In the genomic region with DNA sequence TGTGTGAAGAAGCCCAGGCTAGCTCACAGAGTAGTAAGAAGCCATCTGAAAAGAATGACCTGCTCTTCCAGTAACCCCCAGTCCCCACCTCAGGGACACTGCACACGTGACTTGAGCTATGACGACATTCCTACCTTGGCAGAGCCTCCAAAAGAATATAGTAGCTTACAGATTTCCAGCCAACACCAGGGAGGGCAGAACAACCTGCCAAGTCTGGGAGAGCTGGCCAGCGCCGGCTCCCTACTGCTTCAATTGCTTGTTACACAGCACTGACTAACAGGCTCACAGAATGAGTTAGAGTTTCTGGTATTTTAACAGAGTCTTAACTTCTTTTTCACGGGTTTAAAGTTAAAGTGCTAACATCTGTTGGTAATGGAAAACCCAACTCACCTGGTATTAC, we compare ENCODE assay signal across 17 mouse cellular contexts. TPM values are rescaled to one million over a fixed set of nuclear protein-coding genes. Genes with fewer than 3 reads are reported as not detected.
DNase-seq lines count a peak whose midpoint lies in the region; ATAC-seq and TF ChIP-seq lines count a peak whose summit lies in the region.
"Had no signal": no experiment of that assay in that cellular context is flagged by ENCODE, and none has a peak within 500 bp of the region (broad histone marks: within the 10 kb centered on the region; RNA-seq: fewer than 3 reads in every experiment).

No protein-coding gene starts in this region.

- H3K9ac ChIP-seq in embryonic facial prominence, embryonic 14.5 days (ENCODE audit: low read depth, low read length) = no peak overlapping the region
- H3K9ac ChIP-seq in kidney, embryonic 15.5 days = no peak overlapping the region
- no peak overlapping the region for H3K9ac ChIP-seq in stomach, postnatal 0 days (ENCODE audit: low read length)
- H3K9ac ChIP-seq: embryonic facial prominence, embryonic 15.5 days; intestine, embryonic 15.5 days; liver, embryonic 14.5 days had no signal

- no peak overlapping the region for H3K4me2 ChIP-seq in embryonic facial prominence, embryonic 14.5 days (ENCODE audit: low read depth, low read length)
- H3K4me2 ChIP-seq in kidney, embryonic 15.5 days = no peak overlapping the region
- no peak overlapping the region for H3K4me2 ChIP-seq in stomach, postnatal 0 days (replicated peaks; ENCODE audit: low read depth)
- H3K4me2 ChIP-seq: embryonic facial prominence, embryonic 15.5 days; intestine, embryonic 15.5 days had no signal

- no peaks in the 10 kb centered on the region for H3K27me3 ChIP-seq in embryonic facial prominence, embryonic 14.5 days (replicated peaks; ENCODE audit: control insufficient read depth, insufficient read depth, low read length)
- H3K27me3 ChIP-seq in embryonic facial prominence, embryonic 10.5 days (replicated peaks; ENCODE audit: low read depth, poor library complexity, severe bottlenecking) = peaks cover 30% of the 10 kb centered on the region
- no peaks in the 10 kb centered on the region for H3K27me3 ChIP-seq in kidney, embryonic 15.5 days
- no peaks in the 10 kb centered on the region for H3K27me3 ChIP-seq in stomach, postnatal 0 days (ENCODE audit: control insufficient read depth, insufficient read depth, low read length)
- H3K27me3 ChIP-seq: embryonic facial prominence, embryonic 15.5 days; intestine, embryonic 15.5 days had no signal

- no peaks in the 10 kb centered on the region for H3K9me3 ChIP-seq in embryonic facial prominence, embryonic 14.5 days (ENCODE audit: control insufficient read depth, low read length)
- H3K9me3 ChIP-seq in embryonic facial prominence, embryonic 10.5 days = no peaks in the 10 kb centered on the region
- H3K9me3 ChIP-seq in kidney, embryonic 15.5 days (replicated peaks) = no peaks in the 10 kb centered on the region
- no peaks in the 10 kb centered on the region for H3K9me3 ChIP-seq in stomach, postnatal 0 days (ENCODE audit: control insufficient read depth, low read length)
- H3K9me3 ChIP-seq: embryonic facial prominence, embryonic 15.5 days; G1E; hindbrain, embryonic 10.5 days; intestine, embryonic 15.5 days had no signal

- H3K36me3 ChIP-seq in embryonic facial prominence, embryonic 14.5 days (ENCODE audit: control insufficient read depth, insufficient read depth, low read length) = no peaks in the 10 kb centered on the region
- no peaks in the 10 kb centered on the region for H3K36me3 ChIP-seq in embryonic facial prominence, embryonic 10.5 days (replicated peaks)
- no peaks in the 10 kb centered on the region for H3K36me3 ChIP-seq in kidney, embryonic 15.5 days
- no peaks in the 10 kb centered on the region for H3K36me3 ChIP-seq in stomach, postnatal 0 days (ENCODE audit: control insufficient read depth, insufficient read depth, low read length)
- H3K36me3 ChIP-seq: embryonic facial prominence, embryonic 15.5 days; G1E; hindbrain, embryonic 10.5 days; intestine, embryonic 15.5 days had no signal

- H3K27ac ChIP-seq in embryonic facial prominence, embryonic 14.5 days (replicated peaks; ENCODE audit: low read depth, low read length) = no peak overlapping the region
- no peak overlapping the region for H3K27ac ChIP-seq in embryonic facial prominence, embryonic 10.5 days (replicated peaks)
- peak overlapping the region; percentile 63 for H3K27ac ChIP-seq in brown adipose tissue, adult 24 weeks (replicated peaks; ENCODE audit: low read depth, low read length)
- peak overlapping the region; percentile 45; the same call in 1 of the 2 replicates for H3K27ac ChIP-seq in kidney, embryonic 15.5 days
- no peak overlapping the region for H3K27ac ChIP-seq in stomach, postnatal 0 days (replicated peaks)
- H3K27ac ChIP-seq: embryonic facial prominence, embryonic 15.5 days; hindbrain, embryonic 10.5 days; intestine, embryonic 15.5 days; liver, embryonic 14.5 days had no signal

- H3K4me1 ChIP-seq in embryonic facial prominence, embryonic 14.5 days (ENCODE audit: control insufficient read depth, insufficient read depth, low read length) = peaks cover 12% of the 10 kb centered on the region; the same call in 1 of the 2 replicates
- H3K4me1 ChIP-seq in embryonic facial prominence, embryonic 10.5 days = peaks cover 17% of the 10 kb centered on the region
- H3K4me1 ChIP-seq in brown adipose tissue, adult 24 weeks (ENCODE audit: control insufficient read depth, insufficient read depth, insufficient read length, low read length) = peaks cover 3% of the 10 kb centered on the region
- H3K4me1 ChIP-seq in kidney, embryonic 15.5 days = peaks cover 24% of the 10 kb centered on the region
- H3K4me1 ChIP-seq in stomach, postnatal 0 days (replicated peaks; ENCODE audit: control insufficient read depth, insufficient read depth) = no peaks in the 10 kb centered on the region

- 48% methylated on average over 5 of the region's 5 CpGs for WGBS in embryonic facial prominence, embryonic 14.5 days
- WGBS in embryonic facial prominence, embryonic 10.5 days = 82% methylated on average over 5 of the region's 5 CpGs
- 76% methylated on average over 5 of the region's 5 CpGs for WGBS in kidney, embryonic 15.5 days
- WGBS in stomach, postnatal 0 days = 68% methylated on average over 5 of the region's 5 CpGs

- TF ChIP-seq EP300 in stomach, postnatal 0 days (optimal IDR thresholded peaks at IDR 0.05) = no peak

- no peak for TF ChIP-seq CTCF in stomach, postnatal 0 days (IDR thresholded peaks at IDR 0.05; ENCODE audit: low read depth)

- ATAC-seq in embryonic facial prominence, embryonic 14.5 days (ENCODE audit: low read depth) = no peak
- no peak for ATAC-seq in kidney, embryonic 15.5 days (replicated peaks; ENCODE audit: low FRiP score)
- no peak for ATAC-seq in stomach, postnatal 0 days (ENCODE audit: low FRiP score, low TSS enrichment)
- ATAC-seq: intestine, embryonic 15.5 days had no signal

- no peak overlapping the region for H3K4me3 ChIP-seq in embryonic facial prominence, embryonic 14.5 days (ENCODE audit: low read depth, low read length)
- no peak overlapping the region for H3K4me3 ChIP-seq in embryonic facial prominence, embryonic 10.5 days
- H3K4me3 ChIP-seq in brown adipose tissue, adult 24 weeks (ENCODE audit: insufficient read depth, low read depth, low read length) = no peak overlapping the region
- H3K4me3 ChIP-seq in kidney, embryonic 15.5 days (replicated peaks) = no peak overlapping the region
- H3K4me3 ChIP-seq in stomach, postnatal 0 days (ENCODE audit: low read depth, low read length) = no peak overlapping the region
- H3K4me3 ChIP-seq: embryonic facial prominence, embryonic 15.5 days; hindbrain, embryonic 10.5 days; intestine, embryonic 15.5 days had no signal

- peak; percentile 32 for DNase-seq in embryonic facial prominence, embryonic 14.5 days (ENCODE audit: low spot score)
- no peak for DNase-seq in embryonic facial prominence, embryonic 10.5 days (ENCODE audit: low spot score)
- peak; percentile 15 for DNase-seq in 3T3-L1 (ENCODE audit: low read depth, low spot score)
- DNase-seq in right cerebral cortex, postnatal 4 days = no peak
- no peak for DNase-seq in frontal cortex, postnatal 25 days (ENCODE audit: low spot score in 2 of 2)
- no peak for DNase-seq in stomach, postnatal 0 days (ENCODE audit: low spot score)
- DNase-seq: cerebellum, adult 11 months; gastrocnemius, postnatal 25 days; lung, postnatal 14 days; thymus, adult 2 months had no signal

RNA-seq across cellular contexts. Expression of a gene that starts 2.7 kb away (rescaled TPM):
- 21.4 and 23.7 TPM in 2 replicates for polyA plus RNA-seq in embryonic facial prominence, embryonic 14.5 days (2014; fragmentation: Nextera tagmentation; extraction: Ambion mirVana)
- polyA plus RNA-seq in embryonic facial prominence, embryonic 10.5 days (2016; fragmentation: Nextera tagmentation; extraction: Ambion mirVana) = 9.8 and 10.2 TPM in 2 replicates
- 7.4 and 8.2 TPM in 2 replicates for polyA plus RNA-seq in brown adipose tissue, adult 24 weeks (2012; ENCODE audit: insufficient read depth, insufficient read length, missing spikeins)
- 14.6 and 17.0 TPM in 2 replicates for polyA plus RNA-seq in kidney, embryonic 15.5 days (2015; fragmentation: Nextera tagmentation; extraction: Ambion mirVana)
- polyA plus RNA-seq in stomach, postnatal 0 days (2015; fragmentation: Nextera tagmentation; extraction: Ambion mirVana) = 6.6 and 7.4 TPM in 2 replicates
- polyA plus RNA-seq: G1E had no signal

Comparison
In these comparisons a context has a peak if more than half of its experiments do, and no peak if none do; other contexts are left out.
1. DNase-seq: peak in embryonic facial prominence, embryonic 14.5 days (single experiment) and 3T3-L1 (single experiment); none in embryonic facial prominence, embryonic 10.5 days (single experiment), right cerebral cortex, postnatal 4 days (single experiment), frontal cortex, postnatal 25 days (0 of 2) and stomach, postnatal 0 days (single experiment).
2. H3K27ac ChIP-seq: peak in brown adipose tissue, adult 24 weeks (single experiment) and kidney, embryonic 15.5 days (single experiment); none in embryonic facial prominence, embryonic 14.5 days (single experiment), embryonic facial prominence, embryonic 10.5 days (single experiment) and stomach, postnatal 0 days (single experiment).